Mouse (Mus musculus): ENCODE results near the gene Calm4. TPM values are rescaled to one million over a fixed set of nuclear protein-coding genes. Genes with fewer than 3 reads are reported as not detected.
"Not testable (repeated sequence)": the region's sequence is repeated elsewhere in the genome, so short reads cannot be mapped to it uniquely, and the experiment has no call there.

Calm4 gene
- not detected in 2 replicates for polyA plus RNA-seq (2015; fragmentation: Nextera tagmentation; extraction: Ambion mirVana)

- ATAC-seq (ENCODE audit: low read depth), result peak; percentile 20; the same call in 1 of the 2 replicates
These were observed at the start of gene Calm4 for GRCm38 (mm10) chr13:3837312-3837807. Gene Calm4, plus strand, starts transcription at chr13:3837757.

GRCm38 (mm10) chr13:3788588-3788987, 49.0 kb upstream of the Calm4 start:
- Histone ChIP-seq H3K9me3 (replicated peaks) (no peaks in the 10 kb centered on the region), H3K9ac (no peak overlapping the region), H3K4me1 (replicated peaks) (no peaks in the 10 kb centered on the region), H3K36me3 (no peaks in the 10 kb centered on the region), H3K27ac (no peak overlapping the region), H3K27me3 (no peaks in the 10 kb centered on the region), H3K4me2 (no peak overlapping the region), H3K4me3 (replicated peaks) (no peak overlapping the region)
- WGBS (ENCODE audit: insufficient replicate concordance), result 68% methylated on average over 2 of the region's 2 CpGs
- ATAC-seq (ENCODE audit: low read depth), result no peak
- DNase-seq, result no peak

More at GRCm38 (mm10) chr13:3837312-3837807, at the start of gene Calm4:
- not testable (repeated sequence) for H3K4me2 ChIP-seq; H3K9me3 ChIP-seq (replicated peaks); H3K9ac ChIP-seq; H3K27ac ChIP-seq; H3K36me3 ChIP-seq; H3K27me3 ChIP-seq; H3K4me3 ChIP-seq (replicated peaks); H3K4me1 ChIP-seq (replicated peaks); DNase-seq

GRCm38 (mm10) chr13:3789531-3789930, 48.0 kb upstream of the Calm4 start:
- WGBS (ENCODE audit: insufficient replicate concordance), result 63% methylated on average over 2 of the region's 2 CpGs
- Histone ChIP-seq H3K4me2 (no peak overlapping the region), H3K4me3 (replicated peaks) (no peak overlapping the region), H3K27me3 (no peaks in the 10 kb centered on the region), H3K4me1 (replicated peaks) (no peaks in the 10 kb centered on the region), H3K9ac (no peak overlapping the region), H3K9me3 (replicated peaks) (no peaks in the 10 kb centered on the region), H3K27ac (no peak overlapping the region), H3K36me3 (no peaks in the 10 kb centered on the region)
- DNase-seq (no peak), ATAC-seq (ENCODE audit: low read depth) (no peak)

DNA sequence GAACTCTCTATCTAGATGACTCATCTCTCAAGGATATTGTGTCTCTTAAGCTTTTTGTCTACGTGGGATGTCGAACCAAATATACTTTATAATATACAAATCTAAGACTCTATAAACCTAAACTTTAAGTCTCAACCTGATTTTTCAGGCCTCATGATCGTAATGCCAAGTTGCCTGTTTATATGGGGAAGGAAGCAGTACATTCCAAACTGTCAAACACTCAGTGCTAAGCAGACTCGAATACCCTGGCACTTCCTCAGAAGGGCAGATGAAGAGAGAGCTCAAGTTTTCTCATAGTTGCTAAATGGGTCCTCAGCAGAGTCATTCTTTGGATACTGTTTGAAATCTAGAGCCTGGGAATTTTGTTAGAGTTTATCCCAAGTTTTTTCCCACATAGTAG, 40.9 kb upstream of the Calm4 start:
- H3K4me2 ChIP-seq, result no peak overlapping the region

GRCm38 (mm10) chr13:3798751-3799150, 38.8 kb upstream of the Calm4 start:
- Histone ChIP-seq H3K4me2 (no peak overlapping the region), H3K27me3 (no peaks in the 10 kb centered on the region), H3K9me3 (replicated peaks) (no peaks in the 10 kb centered on the region), H3K4me3 (replicated peaks) (no peak overlapping the region), H3K9ac (no peak overlapping the region), H3K4me1 (replicated peaks) (no peaks in the 10 kb centered on the region), H3K36me3 (no peaks in the 10 kb centered on the region), H3K27ac (no peak overlapping the region)
- no peak for DNase-seq
- no peak for ATAC-seq (ENCODE audit: low read depth)

More for the DNA sequence above, 40.9 kb upstream of the Calm4 start:
- no peak for DNase-seq
- Histone ChIP-seq H3K27me3 (no peaks in the 10 kb centered on the region), H3K36me3 (no peaks in the 10 kb centered on the region), H3K9me3 (replicated peaks) (no peaks in the 10 kb centered on the region), H3K4me1 (replicated peaks) (no peaks in the 10 kb centered on the region), H3K9ac (no peak overlapping the region), H3K27ac (no peak overlapping the region), H3K4me3 (replicated peaks) (no peak overlapping the region)
- no peak for ATAC-seq (ENCODE audit: low read depth)
- WGBS (ENCODE audit: insufficient replicate concordance), result 44% methylated on average over 4 of the region's 4 CpGs

- WGBS (ENCODE audit: insufficient replicate concordance), result 37% methylated on average over 3 of the region's 3 CpGs
- Histone ChIP-seq H3K27ac (no peak overlapping the region), H3K36me3 (no peaks in the 10 kb centered on the region), H3K4me3 (replicated peaks) (no peak overlapping the region), H3K9me3 (replicated peaks) (no peaks in the 10 kb centered on the region), H3K4me2 (no peak overlapping the region), H3K4me1 (replicated peaks) (no peaks in the 10 kb centered on the region), H3K9ac (no peak overlapping the region), H3K27me3 (no peaks in the 10 kb centered on the region)
- ATAC-seq (ENCODE audit: low read depth), result no peak
- no peak for DNase-seq
These were observed 38.2 kb upstream of the Calm4 start for GRCm38 (mm10) chr13:3799386-3799785.

- no peak for DNase-seq
- Histone ChIP-seq H3K9ac (no peak within 1 kb of the TSS), H3K9me3 (replicated peaks) (no peaks in the 10 kb centered on the region), H3K4me3 (replicated peaks) (no peak within 1 kb of the TSS), H3K27me3 (no peaks in the 10 kb centered on the region), H3K36me3 (no peaks in the 10 kb centered on the region), H3K27ac (no peak within 1 kb of the TSS), H3K4me2 (no peak within 1 kb of the TSS), H3K4me1 (replicated peaks) (peaks cover 5% of the 10 kb centered on the region; the same call in 1 of the 2 replicates)
- 75% methylated on average over 13 of the region's 13 CpGs for WGBS (ENCODE audit: insufficient replicate concordance)
- no peak for ATAC-seq (ENCODE audit: low read depth)
These were observed 33.4 kb upstream of the Calm4 start, which contains the start of gene Calml3 for GRCm38 (mm10) chr13:3804186-3804585. Gene Calml3, minus strand, starts transcription at chr13:3804316.

DNA sequence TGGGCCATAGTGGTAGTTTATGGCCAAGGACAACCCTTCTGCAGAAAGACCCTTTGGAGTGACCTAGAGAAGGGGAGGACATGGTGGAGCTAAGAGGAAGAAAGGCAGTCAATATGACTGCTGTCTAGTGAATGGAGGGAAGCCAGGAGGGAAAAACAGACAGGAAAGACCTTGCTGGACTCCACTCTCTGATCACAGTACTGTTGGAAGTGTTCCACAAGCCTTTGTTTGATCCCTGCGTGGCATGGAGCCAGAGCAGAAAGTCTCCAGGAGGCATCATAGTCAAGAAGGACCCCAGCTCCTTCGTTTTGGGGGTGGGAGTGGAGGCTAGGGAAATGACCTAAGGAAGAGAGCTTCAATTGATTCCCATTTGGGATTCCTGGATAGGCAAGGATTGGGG, 32.4 kb upstream of the Calm4 start:
- Histone ChIP-seq H3K27ac (no peak overlapping the region), H3K36me3 (no peaks in the 10 kb centered on the region), H3K4me3 (replicated peaks) (no peak overlapping the region), H3K27me3 (no peaks in the 10 kb centered on the region), H3K4me2 (no peak overlapping the region), H3K9ac (no peak overlapping the region), H3K4me1 (replicated peaks) (peaks cover 5% of the 10 kb centered on the region; the same call in 1 of the 2 replicates), H3K9me3 (replicated peaks) (no peaks in the 10 kb centered on the region)
- DNase-seq, result no peak
- 59% methylated on average over 2 of the region's 2 CpGs for WGBS (ENCODE audit: insufficient replicate concordance)
- no peak for ATAC-seq (ENCODE audit: low read depth)

DNA sequence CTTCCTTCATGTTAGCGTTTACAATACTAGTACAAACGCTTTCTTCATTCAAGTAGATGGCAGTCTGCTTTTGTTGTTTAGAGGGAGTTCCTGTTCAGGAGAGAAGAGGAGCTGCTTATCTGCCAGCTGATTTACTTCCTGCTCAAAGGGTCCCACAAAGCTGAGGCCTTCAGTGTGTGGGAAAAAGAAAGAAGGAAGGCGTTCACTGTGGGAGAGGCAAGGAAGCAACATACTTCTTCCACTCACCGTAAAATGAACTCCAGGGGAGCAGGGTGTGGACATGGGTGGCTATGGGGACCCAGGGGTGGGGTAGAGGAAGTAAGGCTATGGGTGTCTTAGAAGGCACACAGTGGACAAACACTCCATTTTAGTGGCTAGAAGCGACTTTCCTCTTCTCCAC, 31.9 kb upstream of the Calm4 start:
- ATAC-seq (ENCODE audit: low read depth), result no peak
- H3K36me3 ChIP-seq, result no peaks in the 10 kb centered on the region
- H3K4me3 ChIP-seq (replicated peaks), result no peak overlapping the region
- no peak overlapping the region for H3K27ac ChIP-seq
- H3K9me3 ChIP-seq (replicated peaks), result no peaks in the 10 kb centered on the region
- no peaks in the 10 kb centered on the region for H3K27me3 ChIP-seq
- no peak for DNase-seq
- no peak overlapping the region for H3K4me2 ChIP-seq
- H3K9ac ChIP-seq, result no peak overlapping the region
- WGBS (ENCODE audit: insufficient replicate concordance), result 25% methylated on average over 5 of the region's 5 CpGs
- H3K4me1 ChIP-seq (replicated peaks), result peaks cover 5% of the 10 kb centered on the region; the same call in 1 of the 2 replicates

GRCm38 (mm10) chr13:3807131-3807827, 30.3 kb upstream of the Calm4 start:
- Histone ChIP-seq H3K27ac (no peak overlapping the region), H3K4me1 (replicated peaks) (peaks cover 5% of the 10 kb centered on the region; the same call in 1 of the 2 replicates), H3K27me3 (no peaks in the 10 kb centered on the region), H3K4me3 (replicated peaks) (no peak overlapping the region), H3K36me3 (no peaks in the 10 kb centered on the region), H3K4me2 (no peak overlapping the region), H3K9ac (no peak overlapping the region), H3K9me3 (replicated peaks) (no peaks in the 10 kb centered on the region)
- 66% methylated on average over 7 of the region's 7 CpGs for WGBS (ENCODE audit: insufficient replicate concordance)
- no peak for DNase-seq
- ATAC-seq (ENCODE audit: low read depth), result no peak

GRCm38 (mm10) chr13:3818012-3818739, 19.4 kb upstream of the Calm4 start:
- no peaks in the 10 kb centered on the region for H3K27me3 ChIP-seq
- H3K36me3 ChIP-seq, result no peaks in the 10 kb centered on the region
- H3K9ac ChIP-seq, result no peak overlapping the region
- no peak overlapping the region for H3K4me2 ChIP-seq
- 46% methylated on average over 5 of the region's 5 CpGs for WGBS (ENCODE audit: insufficient replicate concordance)
- H3K4me3 ChIP-seq (replicated peaks), result no peak overlapping the region
- no peak for DNase-seq
- no peaks in the 10 kb centered on the region for H3K9me3 ChIP-seq (replicated peaks)
- ATAC-seq (ENCODE audit: low read depth), result no peak
- H3K27ac ChIP-seq, result no peak overlapping the region
- H3K4me1 ChIP-seq (replicated peaks), result no peaks in the 10 kb centered on the region

DNA sequence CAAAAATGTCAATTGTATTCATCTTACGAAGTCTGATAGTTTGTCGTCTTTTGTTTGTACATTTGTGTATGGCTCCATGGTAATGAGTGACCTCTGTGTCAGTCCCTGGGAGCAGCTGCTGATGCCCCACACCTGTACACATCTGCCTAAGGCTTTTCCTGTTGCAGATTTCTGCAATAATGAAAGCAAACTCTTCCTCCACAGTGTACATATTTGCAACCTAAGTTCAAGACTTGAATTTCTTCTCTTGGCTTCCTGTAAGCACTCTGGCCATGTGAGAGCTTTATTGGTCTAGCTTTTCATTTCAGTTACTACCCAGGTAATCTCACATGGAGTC, 18.8 kb upstream of the Calm4 start:
- ATAC-seq (ENCODE audit: low read depth) (no peak), DNase-seq (no peak)
- no peaks in the 10 kb centered on the region for H3K36me3 ChIP-seq
- H3K4me1 ChIP-seq (replicated peaks), result no peaks in the 10 kb centered on the region
- 83% methylated on average over 2 of the region's 2 CpGs for WGBS (ENCODE audit: insufficient replicate concordance)
- no peak overlapping the region for H3K4me2 ChIP-seq
- H3K9ac ChIP-seq, result no peak overlapping the region
- no peak overlapping the region for H3K4me3 ChIP-seq (replicated peaks)
- no peak overlapping the region for H3K27ac ChIP-seq
- no peaks in the 10 kb centered on the region for H3K9me3 ChIP-seq (replicated peaks)
- no peaks in the 10 kb centered on the region for H3K27me3 ChIP-seq

All from liver, embryonic 13.5 days (tissue).